Mouse (Mus musculus): ENCODE data around the gene Myl6b.
"Not testable (repeated sequence)": the region's sequence is repeated elsewhere in the genome, so short reads cannot be mapped to it uniquely, and the experiment has no call there.

Myl6b gene

GRCm38 (mm10) chr10:128493319-128493694 lies 5.2 kb downstream of the Myl6b start:
- no peak for DNase-seq

DNA sequence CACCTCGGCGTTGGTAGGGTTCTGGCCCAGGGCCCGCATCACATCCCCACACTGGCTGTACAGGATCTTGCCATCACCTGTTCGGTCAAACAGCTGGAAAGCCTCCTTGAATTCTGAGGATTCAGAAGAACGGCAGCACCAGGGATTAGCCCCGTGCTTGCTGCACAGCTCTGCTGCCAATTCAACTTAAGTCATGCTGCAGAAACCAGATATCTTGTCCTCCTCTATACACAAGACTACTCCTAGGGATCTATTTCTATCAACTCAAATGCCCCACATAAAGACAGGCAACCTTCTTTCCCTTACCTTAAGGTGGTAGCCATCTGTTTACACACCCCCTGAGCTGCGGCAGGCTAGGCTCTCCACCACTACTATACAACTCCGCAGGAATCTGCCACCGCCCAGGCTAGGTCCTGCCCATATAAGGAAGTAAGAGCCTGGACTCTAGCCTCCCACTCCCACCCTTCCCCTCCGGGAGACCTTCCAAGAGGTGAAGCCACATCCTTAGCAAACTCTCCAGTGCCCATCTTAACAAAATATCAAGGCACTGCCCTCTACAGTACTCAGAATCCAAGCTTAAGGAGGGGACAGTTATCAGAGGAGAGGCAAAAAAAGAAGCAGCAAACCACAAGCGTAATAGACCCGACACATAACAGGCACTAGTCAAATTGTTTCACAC lies 5.7 kb downstream of the Myl6b start:
- DNase-seq: peak; percentile 83

DNA sequence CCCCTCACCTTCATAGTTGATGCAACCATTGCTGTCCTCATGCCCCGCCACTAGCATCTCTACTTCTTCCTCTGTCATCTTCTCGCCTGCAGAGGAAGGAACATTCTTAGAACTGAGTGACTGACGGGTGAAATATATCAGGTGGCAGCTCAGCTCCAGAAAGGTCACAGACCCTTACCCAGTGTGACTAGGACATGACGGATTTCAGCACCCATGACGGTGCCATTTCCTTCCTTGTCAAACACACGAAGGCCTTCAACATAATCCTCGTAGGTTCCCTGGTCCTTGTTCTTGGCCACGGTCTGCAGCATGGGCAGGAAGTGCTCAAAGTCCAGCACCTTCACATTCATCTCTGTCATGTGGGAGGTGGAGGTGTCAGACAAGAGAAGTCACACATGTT lies 6.4 kb downstream of the Myl6b start:
- not testable (repeated sequence) for DNase-seq

DNA sequence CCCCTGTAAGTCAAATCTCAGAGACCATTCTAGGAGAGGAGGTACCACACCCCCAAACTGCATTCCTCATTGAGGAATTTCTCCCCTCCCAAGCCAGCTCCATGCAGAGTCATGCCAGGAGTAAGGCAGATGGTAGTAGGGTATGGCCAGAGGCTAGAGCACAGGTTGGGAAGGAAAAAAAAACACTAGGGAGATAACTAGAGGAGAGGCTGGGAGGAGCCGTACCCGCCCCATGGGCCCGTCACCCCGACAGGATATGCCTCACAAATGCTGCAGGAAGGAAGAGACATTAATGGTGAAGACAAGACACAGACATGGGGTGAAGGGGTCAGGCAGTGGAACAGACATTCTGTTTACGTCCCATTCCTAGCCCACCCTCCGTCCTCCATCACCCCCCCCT lies 7.0 kb downstream of the Myl6b start:
- DNase-seq: peak; percentile 66

DNA sequence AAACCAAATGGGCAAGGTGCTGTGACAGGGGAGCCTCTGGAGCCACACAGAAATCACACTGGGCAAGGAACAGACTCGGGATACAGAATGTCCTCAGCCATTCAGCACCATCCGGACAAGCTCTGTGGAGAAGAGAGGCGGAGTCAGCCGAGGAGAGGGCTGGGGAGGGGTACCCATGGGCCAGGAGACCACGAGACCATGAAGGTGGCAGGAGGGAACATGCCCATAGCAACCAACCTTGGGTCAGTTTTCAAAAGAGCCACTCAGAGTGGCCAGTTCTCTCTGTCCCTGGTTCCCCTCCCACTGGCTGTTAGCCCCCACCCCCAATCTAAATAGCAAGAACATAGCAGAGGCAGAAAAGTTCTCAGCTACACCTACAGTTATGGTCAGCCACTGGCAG lies 7.6 kb downstream of the Myl6b start:
- DNase-seq: no peak

DNA sequence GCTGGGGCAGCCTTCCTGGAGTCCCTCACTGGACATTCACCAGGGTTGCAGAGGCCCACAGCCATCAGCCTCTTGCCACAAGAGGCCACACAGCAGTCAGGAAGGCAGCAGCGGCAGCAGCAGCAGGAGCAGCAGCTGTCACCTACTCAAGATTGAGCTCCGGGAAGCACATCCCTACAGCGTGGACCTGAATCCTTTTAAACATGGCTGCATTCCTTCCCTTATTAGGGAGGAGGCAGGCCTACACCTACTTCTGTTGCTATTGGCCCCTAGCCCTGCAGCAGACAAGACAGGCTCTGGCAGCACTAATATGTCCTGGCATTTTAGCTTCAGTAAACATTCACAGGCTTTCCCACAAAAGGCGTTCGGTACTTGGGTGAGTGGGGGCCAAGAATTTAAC lies 8.3 kb downstream of the Myl6b start:
- no peak for DNase-seq

DNA sequence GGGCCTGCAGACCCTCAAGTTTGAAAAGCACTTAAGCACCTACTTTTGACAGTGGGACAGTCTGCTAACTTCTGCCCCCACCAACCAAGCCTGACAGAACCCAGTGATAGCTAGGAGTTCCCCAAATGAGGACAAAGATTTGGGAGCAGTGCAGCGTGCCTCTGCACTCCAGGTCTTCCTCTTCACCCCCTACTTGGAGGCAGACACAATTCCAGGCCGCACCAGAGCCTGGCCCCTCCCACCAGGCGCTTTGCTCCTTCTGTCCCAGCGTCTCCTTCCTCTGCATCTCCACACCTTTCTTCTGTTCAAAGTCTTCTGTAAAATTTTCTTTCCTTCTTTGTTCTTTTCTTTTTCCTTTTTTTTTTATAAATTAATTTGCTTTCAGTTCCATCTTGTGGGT lies 8.7 kb downstream of the Myl6b start:
- no peak for DNase-seq

- DNase-seq: no peak
These were observed 9.1 kb downstream of the Myl6b start for GRCm38 (mm10) chr10:128489380-128489779.

DNA sequence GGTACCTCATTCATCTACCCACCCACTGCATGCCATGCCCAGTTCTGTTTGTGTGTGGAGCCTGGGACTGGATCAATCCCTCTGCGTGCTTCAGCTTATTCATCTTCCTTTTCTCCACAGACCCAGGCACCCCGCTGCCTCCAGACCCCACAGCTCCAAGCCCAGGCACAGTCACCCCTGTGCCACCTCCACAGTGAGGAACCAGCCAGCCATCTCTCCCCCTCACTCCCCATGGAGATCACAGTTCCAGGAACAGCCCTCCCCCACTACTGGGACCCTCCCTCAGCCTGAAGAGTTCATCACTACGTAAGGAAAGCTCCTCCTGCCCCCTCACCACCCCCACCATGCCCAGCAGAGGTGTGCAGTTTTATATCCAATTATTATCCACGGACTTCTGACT lies 9.7 kb downstream of the Myl6b start:
- DNase-seq: no peak

GRCm38 (mm10) chr10:128487861-128488712 lies 10.4 kb downstream of the Myl6b start:
- DNase-seq: no peak

GRCm38 (mm10) chr10:128486370-128486769 lies 12.1 kb downstream of the Myl6b start:
- DNase-seq: no peak

DNA sequence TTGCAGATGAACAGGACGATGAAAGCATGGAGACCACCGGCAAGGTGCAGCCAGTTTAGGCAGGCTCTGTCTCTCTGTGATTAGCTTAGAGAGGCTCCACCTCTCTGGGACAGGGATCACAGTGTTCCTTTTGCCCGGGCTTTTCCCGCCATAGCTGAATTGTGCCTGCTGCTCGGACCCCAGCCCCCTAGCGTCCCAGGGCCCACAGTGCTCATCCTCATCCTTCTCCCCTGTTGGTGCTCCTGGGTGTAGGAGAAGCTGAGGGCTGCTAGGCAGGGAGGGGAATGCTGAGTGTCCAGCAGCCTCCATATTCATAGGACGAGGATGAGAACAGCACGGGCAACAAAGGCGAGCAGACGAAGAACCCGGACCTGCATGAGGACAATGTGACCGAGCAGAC lies 24.1 kb downstream of the Myl6b start:
- no peak for DNase-seq

DNA sequence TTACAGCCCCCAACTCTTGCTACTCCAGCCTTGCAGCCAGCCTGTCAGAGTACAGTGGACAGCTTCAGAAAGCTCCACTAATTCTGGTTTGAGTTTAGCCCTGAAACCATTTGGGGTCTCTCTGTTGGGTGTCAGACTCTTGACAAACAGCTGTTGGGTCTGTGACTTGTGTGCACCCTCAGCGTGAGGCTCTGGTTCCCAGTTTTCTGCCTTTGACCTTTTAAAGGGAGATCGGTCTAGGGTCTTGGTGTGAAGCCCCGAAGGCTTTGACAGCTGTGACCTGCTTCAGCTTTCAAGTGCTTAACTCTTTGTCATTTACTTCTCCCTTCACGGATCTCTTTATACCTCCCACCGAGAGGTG lies 38.2 kb downstream of the Myl6b start:
- no peak for DNase-seq

- DNase-seq: no peak
These were observed 38.8 kb downstream of the Myl6b start for GRCm38 (mm10) chr10:128459409-128460269.

DNA sequence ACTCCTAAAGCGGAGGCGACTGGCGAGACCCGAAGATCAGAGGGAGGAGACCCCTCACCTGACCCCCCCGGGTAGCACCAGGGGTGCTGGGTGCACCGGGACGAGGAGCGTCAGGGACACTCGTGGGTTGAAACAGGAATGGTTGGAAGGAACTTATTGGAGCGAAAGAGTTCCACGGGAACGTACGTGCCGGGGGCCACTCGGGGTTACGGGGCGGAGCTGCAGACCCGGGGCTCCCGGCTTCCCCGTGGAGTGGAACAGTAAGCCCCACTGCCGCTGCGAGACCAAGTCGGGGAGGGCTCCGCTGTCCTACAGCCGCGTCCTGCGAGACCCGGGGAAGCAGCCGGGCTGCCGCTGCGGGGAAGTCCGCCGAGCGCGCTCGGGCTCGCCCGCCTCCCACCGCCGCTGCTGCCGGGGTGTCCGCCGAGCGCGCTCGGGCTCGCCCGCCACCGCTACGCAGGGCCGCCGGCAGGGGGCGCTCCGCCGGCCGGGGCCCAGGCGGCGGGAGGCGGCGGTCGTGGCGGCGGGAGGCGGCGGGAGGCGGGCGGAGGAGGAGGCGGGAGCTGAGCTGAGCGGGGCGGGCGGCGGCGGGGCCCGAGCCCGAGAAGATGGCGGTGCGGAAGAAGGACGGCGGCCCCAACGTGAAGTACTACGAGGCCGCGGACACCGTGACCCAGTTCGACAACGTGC lies 39.6 kb downstream of the Myl6b start, which contains the start of gene Smarcc2:
Smarcc2 (plus strand) TSS at position 530 of the 690 bp plus-strand sequence.
- peak; percentile 92 for DNase-seq

DNA sequence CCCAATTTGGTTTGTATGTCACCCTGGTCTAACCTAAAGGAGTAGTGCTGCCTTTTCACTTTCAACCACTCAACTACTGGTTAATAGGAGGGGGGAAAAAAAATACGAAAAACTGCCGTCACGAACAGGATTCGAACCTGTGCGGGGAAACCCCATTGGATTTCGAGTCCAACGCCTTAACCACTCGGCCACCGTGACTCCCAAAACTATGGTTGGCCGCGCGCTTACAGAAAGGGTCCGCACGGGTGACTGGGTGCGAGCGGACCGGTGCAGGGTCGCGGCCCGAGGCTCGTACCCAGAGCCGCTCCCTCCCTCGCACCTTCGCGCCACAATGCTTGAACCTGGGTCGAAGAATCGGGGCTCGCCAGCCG lies 40.2 kb downstream of the Myl6b start:
- DNase-seq: peak; percentile 92

GRCm38 (mm10) chr10:128457676-128458075 lies 40.8 kb downstream of the Myl6b start:
- no peak for DNase-seq

GRCm38 (mm10) chr10:128455280-128455679 lies 43.2 kb downstream of the Myl6b start:
- DNase-seq: peak; percentile 78

- no peak for DNase-seq
These were observed 44.0 kb downstream of the Myl6b start for GRCm38 (mm10) chr10:128454471-128454870.

GRCm38 (mm10) chr10:128451014-128451413 lies 47.5 kb downstream of the Myl6b start:
- no peak for DNase-seq

DNA sequence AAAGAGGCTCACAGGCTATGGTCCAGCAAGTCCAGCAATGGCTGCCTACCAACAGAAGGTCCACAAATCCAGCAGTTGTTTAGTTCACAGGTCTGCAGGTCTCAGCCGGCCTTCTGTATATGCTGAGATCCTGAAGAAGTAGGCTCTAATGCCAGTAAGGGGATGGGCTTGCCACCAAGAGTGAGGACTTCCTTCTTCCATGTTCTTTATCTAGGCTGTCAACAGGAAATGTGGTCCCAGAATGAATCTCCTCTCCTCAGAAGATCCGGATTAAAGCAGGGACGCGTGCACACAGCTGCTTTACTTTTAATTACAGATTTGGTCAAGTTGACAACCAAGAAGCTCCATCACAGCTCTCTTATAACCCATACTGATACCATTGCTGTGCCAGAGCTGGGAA lies 53.1 kb downstream of the Myl6b start:
- DNase-seq: peak; percentile 34

- DNase-seq: no peak
These were observed 54.1 kb downstream of the Myl6b start for GRCm38 (mm10) chr10:128444354-128444753.

Data from kidney, postnatal 14 days (tissue).